ENCODE assay signal across 9 mouse cellular contexts in the genomic region with DNA sequence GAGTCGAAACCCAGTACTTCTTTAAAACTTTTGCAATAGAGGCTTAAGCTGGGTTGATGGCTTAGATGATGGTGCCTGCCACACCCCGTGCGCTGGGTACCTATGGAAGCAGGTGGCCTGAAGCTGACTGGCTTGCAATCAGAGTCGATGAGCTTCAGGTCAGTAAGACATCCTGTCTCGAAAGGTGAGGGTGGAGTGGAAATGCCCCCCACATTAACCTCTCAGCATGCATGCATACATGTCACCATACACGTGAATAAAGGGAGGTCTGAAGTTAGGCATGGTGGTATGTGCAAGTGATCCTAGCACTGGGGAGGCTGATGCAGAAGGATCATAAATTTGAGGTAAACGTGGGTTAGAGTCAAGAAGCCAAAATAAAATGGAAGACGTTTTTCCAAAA. TPM values are rescaled to one million over a fixed set of nuclear protein-coding genes. Genes with fewer than 3 reads are reported as not detected.
DNase-seq lines count a peak whose midpoint lies in the region; ATAC-seq and TF ChIP-seq lines count a peak whose summit lies in the region.
"Had no signal": no experiment of that assay in that cellular context is flagged by ENCODE, and none has a peak within 500 bp of the region (broad histone marks: within the 10 kb centered on the region; RNA-seq: fewer than 3 reads in every experiment).

No protein-coding gene starts in this region.

- peaks cover 27% of the 10 kb centered on the region for H3K4me1 ChIP-seq in lung, embryonic 15.5 days
- peaks cover 4% of the 10 kb centered on the region; the same call in 1 of the 2 replicates for H3K4me1 ChIP-seq in lung, postnatal 0 days (ENCODE audit: insufficient read depth, low read depth, low read length)
- peaks cover 49% of the 10 kb centered on the region for H3K4me1 ChIP-seq in limb, embryonic 10.5 days
- H3K4me1 ChIP-seq in neural tube, embryonic 13.5 days (replicated peaks): peaks cover 48% of the 10 kb centered on the region

- no peak for ATAC-seq in lung, embryonic 15.5 days (ENCODE audit: borderline replicate concordance, extremely low read depth, low FRiP score, low TSS enrichment)
- ATAC-seq in lung, postnatal 0 days: no peak
- ATAC-seq in neural tube, embryonic 13.5 days (ENCODE audit: low read depth): no peak

- TF ChIP-seq CTCF in lung, postnatal 0 days (IDR thresholded peaks at IDR 0.05): no peak

- H3K36me3 ChIP-seq in lung, embryonic 15.5 days: peaks cover 33% of the 10 kb centered on the region
- H3K36me3 ChIP-seq in lung, postnatal 0 days (ENCODE audit: insufficient read depth, low read length): 0 out of 2 replicates have a peak, but pooled peaks cover 3% of the 10 kb centered on the region
- peaks cover 48% of the 10 kb centered on the region for H3K36me3 ChIP-seq in limb, embryonic 10.5 days
- peaks cover 35% of the 10 kb centered on the region for H3K36me3 ChIP-seq in neural tube, embryonic 13.5 days

- H3K9ac ChIP-seq in lung, embryonic 15.5 days: no peak overlapping the region
- H3K9ac ChIP-seq in lung, postnatal 0 days (replicated peaks; ENCODE audit: low read depth): no peak overlapping the region
- peak overlapping the region; percentile 92; the same call in 1 of the 2 replicates for H3K9ac ChIP-seq in neural tube, embryonic 13.5 days

- peak; percentile 42 for DNase-seq in cerebellum, adult 11-12 months
- DNase-seq in cerebellum, postnatal 10 days: no peak
- no peak for DNase-seq in lung, postnatal 0 days (ENCODE audit: low spot score)
- DNase-seq in limb, embryonic 10.5 days (ENCODE audit: low spot score): no peak
- DNase-seq in adrenal gland, adult 8-10 months: no peak
- DNase-seq in testis, postnatal 10 days (ENCODE audit: low spot score): no peak

- TF ChIP-seq EP300 in lung, postnatal 0 days (IDR thresholded peaks at IDR 0.05): no peak

- no peak overlapping the region for H3K4me3 ChIP-seq in lung, embryonic 15.5 days
- H3K4me3 ChIP-seq in lung, postnatal 0 days (ENCODE audit: low read depth, low read length): no peak overlapping the region
- peak overlapping the region; percentile 87; the same call in 1 of the 2 replicates for H3K4me3 ChIP-seq in limb, embryonic 10.5 days
- H3K4me3 ChIP-seq in neural tube, embryonic 13.5 days: 0 out of 2 replicates have a peak overlapping the region, but pooled peaks have one; percentile 61

- no peaks in the 10 kb centered on the region for H3K27me3 ChIP-seq in lung, embryonic 15.5 days
- H3K27me3 ChIP-seq in lung, postnatal 0 days (replicated peaks; ENCODE audit: insufficient read depth, low read length): no peaks in the 10 kb centered on the region
- H3K27me3 ChIP-seq in limb, embryonic 10.5 days (ENCODE audit: low read depth, poor library complexity, severe bottlenecking): no peaks in the 10 kb centered on the region
- H3K27me3 ChIP-seq in neural tube, embryonic 13.5 days: no peaks in the 10 kb centered on the region

- H3K4me2 ChIP-seq in lung, embryonic 15.5 days: peak overlapping the region; percentile 63
- H3K4me2 ChIP-seq in lung, postnatal 0 days (replicated peaks; ENCODE audit: low read depth, low read length): no peak overlapping the region
- H3K4me2 ChIP-seq in neural tube, embryonic 13.5 days: peak overlapping the region; percentile 84

- H3K27ac ChIP-seq in lung, embryonic 15.5 days: no peak overlapping the region
- no peak overlapping the region for H3K27ac ChIP-seq in lung, postnatal 0 days (ENCODE audit: low read length)
- peak overlapping the region; percentile 32; the same call in 1 of the 2 replicates for H3K27ac ChIP-seq in limb, embryonic 10.5 days
- no peak overlapping the region for H3K27ac ChIP-seq in neural tube, embryonic 13.5 days (replicated peaks)

- WGBS in lung, embryonic 15.5 days: 78% methylated on average over 8 of the region's 8 CpGs
- WGBS in lung, postnatal 0 days: 76% methylated on average over 8 of the region's 8 CpGs
- 89% methylated on average over 8 of the region's 8 CpGs for WGBS in limb, embryonic 10.5 days
- WGBS in neural tube, embryonic 13.5 days: 87% methylated on average over 8 of the region's 8 CpGs

- no peaks in the 10 kb centered on the region for H3K9me3 ChIP-seq in lung, embryonic 15.5 days
- no peaks in the 10 kb centered on the region for H3K9me3 ChIP-seq in lung, postnatal 0 days (ENCODE audit: low read length)
- no peaks in the 10 kb centered on the region for H3K9me3 ChIP-seq in limb, embryonic 10.5 days (replicated peaks)
- H3K9me3 ChIP-seq in neural tube, embryonic 13.5 days: no peaks in the 10 kb centered on the region

RNA-seq across cellular contexts. Expression of gene Atp5g2, which starts 2.6 kb away (rescaled TPM):
- 70.9 and 83.1 TPM in 2 replicates for polyA plus RNA-seq in lung, embryonic 15.5 days (2015; fragmentation: Nextera tagmentation; extraction: Ambion mirVana)
- polyA plus RNA-seq in lung, postnatal 0 days (2015; fragmentation: Nextera tagmentation; extraction: Ambion mirVana): 48.6 and 49.8 TPM in 2 replicates
- 61.8 and 74.3 TPM in 2 replicates for polyA plus RNA-seq in limb, embryonic 10.5 days (2016; fragmentation: Nextera tagmentation; extraction: Ambion mirVana)
- 45.9 and 48.1 TPM in 2 replicates for polyA plus RNA-seq in neural tube, embryonic 13.5 days (2015; fragmentation: Nextera tagmentation; extraction: Ambion mirVana)
- total RNA-seq in adrenal gland, adult 8-10 months (2022): 10 to 100 TPM in 2 of 4 experiments, 1 to 10 TPM in 2; 6.2 to 23.7 (median 10.8) TPM

RNA-seq across cellular contexts. Expression of gene Atf7, which starts 44.3 kb away (rescaled TPM):
- polyA plus RNA-seq in lung, embryonic 15.5 days (2015; fragmentation: Nextera tagmentation; extraction: Ambion mirVana): 40.6 and 47.0 TPM in 2 replicates
- polyA plus RNA-seq in lung, postnatal 0 days (2015; fragmentation: Nextera tagmentation; extraction: Ambion mirVana): 37.4 and 42.8 TPM in 2 replicates
- polyA plus RNA-seq in limb, embryonic 10.5 days (2016; fragmentation: Nextera tagmentation; extraction: Ambion mirVana): 22.2 and 27.0 TPM in 2 replicates
- polyA plus RNA-seq in neural tube, embryonic 13.5 days (2015; fragmentation: Nextera tagmentation; extraction: Ambion mirVana): 16.1 and 22.5 TPM in 2 replicates
- 100 to 1,000 TPM in 1 of 4 experiments, 10 to 100 TPM in 3; 55.5 to 104 (median 76.0) TPM for total RNA-seq in adrenal gland, adult 8-10 months (2022)

RNA-seq across cellular contexts. Expression of gene Gm28047, which starts 44.7 kb away (rescaled TPM):
- not detected in 2 replicates for polyA plus RNA-seq in lung, embryonic 15.5 days (2015; fragmentation: Nextera tagmentation; extraction: Ambion mirVana)
- not detected in 2 replicates for polyA plus RNA-seq in lung, postnatal 0 days (2015; fragmentation: Nextera tagmentation; extraction: Ambion mirVana)
- 0.31 TPM in 1 of 2 replicates, not detected in the other for polyA plus RNA-seq in limb, embryonic 10.5 days (2016; fragmentation: Nextera tagmentation; extraction: Ambion mirVana)
- 1.3 TPM in 1 of 2 replicates, not detected in the other for polyA plus RNA-seq in neural tube, embryonic 13.5 days (2015; fragmentation: Nextera tagmentation; extraction: Ambion mirVana)
- 1 to 10 TPM in 2 of 4 experiments, not detected in 2; 2.0 to 2.1 TPM for total RNA-seq in adrenal gland, adult 8-10 months (2022)
- polyA plus RNA-seq: brain, embryonic 14.5 days had no signal

RNA-seq across cellular contexts. Expression of gene Calcoco1, which starts 52.4 kb away (rescaled TPM):
- 48.0 and 51.4 TPM in 2 replicates for polyA plus RNA-seq in lung, embryonic 15.5 days (2015; fragmentation: Nextera tagmentation; extraction: Ambion mirVana)
- 92.3 and 99.4 TPM in 2 replicates for polyA plus RNA-seq in lung, postnatal 0 days (2015; fragmentation: Nextera tagmentation; extraction: Ambion mirVana)
- 26.3 and 33.5 TPM in 2 replicates for polyA plus RNA-seq in limb, embryonic 10.5 days (2016; fragmentation: Nextera tagmentation; extraction: Ambion mirVana)
- 35.7 and 41.9 TPM in 2 replicates for polyA plus RNA-seq in neural tube, embryonic 13.5 days (2015; fragmentation: Nextera tagmentation; extraction: Ambion mirVana)
- total RNA-seq in adrenal gland, adult 8-10 months (2022): 100 to 1,000 TPM; 119 to 225 (median 182) TPM

Comparison
In these comparisons a context has a peak if more than half of its experiments do, and no peak if none do; other contexts are left out.
1. H3K4me3 ChIP-seq: peak in limb, embryonic 10.5 days (single experiment) and neural tube, embryonic 13.5 days (single experiment); none in lung, embryonic 15.5 days (single experiment) and lung, postnatal 0 days (single experiment).